In genomic region chr7:44606171-44606901, GRCm38 (mm10) we compare ENCODE assay signal across 10 mouse cellular contexts. TPM values are rescaled to one million over a fixed set of nuclear protein-coding genes. Genes with fewer than 3 reads are reported as not detected.
DNase-seq lines count a peak whose midpoint lies in the region; ATAC-seq and TF ChIP-seq lines count a peak whose summit lies in the region.
"Had no signal": no experiment of that assay in that cellular context is flagged by ENCODE, and none has a peak within 500 bp of the region (broad histone marks: within the 10 kb centered on the region; RNA-seq: fewer than 3 reads in every experiment).

No protein-coding gene starts in this region.

- peaks cover 20% of the 10 kb centered on the region for H3K4me1 ChIP-seq in forebrain, embryonic 15.5 days
- peaks cover 4% of the 10 kb centered on the region; the same call in 1 of the 2 replicates for H3K4me1 ChIP-seq in forebrain, embryonic 14.5 days (ENCODE audit: control insufficient read depth, insufficient read depth, low read length)
- no peaks in the 10 kb centered on the region for H3K4me1 ChIP-seq in lung, adult 2 months (ENCODE audit: control insufficient read depth, insufficient read depth, low read length)
- H3K4me1 ChIP-seq in stomach, postnatal 0 days (replicated peaks; ENCODE audit: control insufficient read depth, insufficient read depth): no peaks in the 10 kb centered on the region
- H3K4me1 ChIP-seq: liver, embryonic 15.5 days had no signal

- H3K36me3 ChIP-seq in forebrain, embryonic 15.5 days: no peaks in the 10 kb centered on the region
- no peaks in the 10 kb centered on the region for H3K36me3 ChIP-seq in forebrain, embryonic 14.5 days (ENCODE audit: control insufficient read depth, insufficient read depth, low read length)
- no peaks in the 10 kb centered on the region for H3K36me3 ChIP-seq in stomach, postnatal 0 days (ENCODE audit: control insufficient read depth, insufficient read depth, low read length)
- H3K36me3 ChIP-seq: liver, embryonic 15.5 days had no signal

- no peak overlapping the region for H3K27ac ChIP-seq in forebrain, embryonic 15.5 days (replicated peaks)
- H3K27ac ChIP-seq in forebrain, embryonic 14.5 days (ENCODE audit: low read depth, low read length): no peak overlapping the region
- no peak overlapping the region for H3K27ac ChIP-seq in stomach, postnatal 0 days (replicated peaks)
- H3K27ac ChIP-seq: liver, embryonic 15.5 days had no signal

- no peak for DNase-seq in forebrain, embryonic 14.5 days (ENCODE audit: low spot score)
- peak; percentile 46 for DNase-seq in urinary bladder, postnatal 14 days (ENCODE audit: low spot score)
- DNase-seq in urinary bladder, postnatal 36 days (ENCODE audit: low spot score in 2 of 2): no peak
- peak; percentile 74 for DNase-seq in lung, adult 2 months
- peak; percentile 84 for DNase-seq in stomach, postnatal 0 days (ENCODE audit: low spot score)
- DNase-seq in heart, postnatal 14 days: no peak
- no peak for DNase-seq in thymus, postnatal 4 days

- no peaks in the 10 kb centered on the region for H3K9me3 ChIP-seq in forebrain, embryonic 15.5 days
- no peaks in the 10 kb centered on the region for H3K9me3 ChIP-seq in forebrain, embryonic 14.5 days (replicated peaks; ENCODE audit: control insufficient read depth, low read length)
- no peaks in the 10 kb centered on the region for H3K9me3 ChIP-seq in stomach, postnatal 0 days (ENCODE audit: control insufficient read depth, low read length)
- H3K9me3 ChIP-seq: liver, embryonic 15.5 days had no signal

- H3K27me3 ChIP-seq in forebrain, embryonic 15.5 days: peaks cover 53% of the 10 kb centered on the region
- peaks cover 29% of the 10 kb centered on the region for H3K27me3 ChIP-seq in forebrain, embryonic 14.5 days (replicated peaks; ENCODE audit: control insufficient read depth, insufficient read depth, low read length)
- no peaks in the 10 kb centered on the region; the same call in 1 of the 2 replicates for H3K27me3 ChIP-seq in stomach, postnatal 0 days (ENCODE audit: control insufficient read depth, insufficient read depth, low read length)

- ATAC-seq in forebrain, embryonic 15.5 days (replicated peaks): no peak
- no peak for ATAC-seq in forebrain, embryonic 14.5 days
- peak; percentile 76 for ATAC-seq in stomach, postnatal 0 days (ENCODE audit: low FRiP score, low TSS enrichment)

- TF ChIP-seq POLR2A in lung, adult 2 months (IDR thresholded peaks at IDR 0.05; ENCODE audit: borderline replicate concordance, extremely low read depth, low read depth, low read length): no peak

- WGBS in forebrain, embryonic 15.5 days: 10% methylated on average over 29 of the region's 29 CpGs
- WGBS in forebrain, embryonic 14.5 days: 7% methylated on average over 29 of the region's 29 CpGs
- WGBS in lung, adult 2 months: 12% methylated on average over 29 of the region's 29 CpGs
- WGBS in stomach, postnatal 0 days: 11% methylated on average over 29 of the region's 29 CpGs

- 0 out of 2 replicates have a peak overlapping the region, but pooled peaks have one; percentile 1 for H3K4me2 ChIP-seq in forebrain, embryonic 15.5 days (replicated peaks)
- H3K4me2 ChIP-seq in forebrain, embryonic 14.5 days (ENCODE audit: low read length): no peak overlapping the region
- H3K4me2 ChIP-seq in stomach, postnatal 0 days (replicated peaks; ENCODE audit: low read depth): no peak overlapping the region
- H3K4me2 ChIP-seq: liver, embryonic 15.5 days had no signal

- no peak overlapping the region for H3K9ac ChIP-seq in forebrain, embryonic 15.5 days (replicated peaks)
- H3K9ac ChIP-seq in forebrain, embryonic 14.5 days (ENCODE audit: low read length): no peak overlapping the region
- no peak overlapping the region for H3K9ac ChIP-seq in stomach, postnatal 0 days (ENCODE audit: low read length)
- H3K9ac ChIP-seq: liver, embryonic 15.5 days had no signal

- TF ChIP-seq CTCF in lung, adult 2 months (IDR thresholded peaks at IDR 0.05; ENCODE audit: insufficient read depth, low read length): no peak
- no peak for TF ChIP-seq CTCF in stomach, postnatal 0 days (IDR thresholded peaks at IDR 0.05; ENCODE audit: low read depth)

- H3K4me3 ChIP-seq in forebrain, embryonic 15.5 days: no peak overlapping the region
- no peak overlapping the region for H3K4me3 ChIP-seq in forebrain, embryonic 14.5 days (ENCODE audit: low read depth, low read length)
- H3K4me3 ChIP-seq in lung, adult 2 months (replicated peaks; ENCODE audit: extremely low read depth, low read depth, low read length): no peak overlapping the region
- H3K4me3 ChIP-seq in stomach, postnatal 0 days (ENCODE audit: low read depth, low read length): no peak overlapping the region
- H3K4me3 ChIP-seq: liver, embryonic 15.5 days had no signal

- intact Hi-C loops in heart, postnatal 14 days (cut with DNase I): no loop called here

- no peak for TF ChIP-seq EP300 in stomach, postnatal 0 days (optimal IDR thresholded peaks at IDR 0.05)

RNA-seq across cellular contexts. Expression of gene Kcnc3, which starts 15.9 kb away (rescaled TPM):
- 2.6 and 3.3 TPM in 2 replicates for polyA plus RNA-seq in forebrain, embryonic 15.5 days (2015; fragmentation: Nextera tagmentation; extraction: Ambion mirVana)
- 2.1 and 2.2 TPM in 2 replicates for polyA plus RNA-seq in forebrain, embryonic 14.5 days (2014; fragmentation: Nextera tagmentation; extraction: Ambion mirVana)
- 36.0 and 42.5 TPM in 2 replicates for polyA plus RNA-seq in lung, adult 2 months (2012; rRNA removed)
- 0.06 and 0.10 TPM in 2 replicates for polyA plus RNA-seq in stomach, postnatal 0 days (2015; fragmentation: Nextera tagmentation; extraction: Ambion mirVana)
- 1 to 10 TPM; 1.3 to 1.5 TPM for total RNA-seq in heart, postnatal 14 days (2021)
- total RNA-seq: hematopoietic stem cell, adult 5-6 weeks had no signal

RNA-seq across cellular contexts. Expression of gene Napsa, which starts 34.2 kb away (rescaled TPM):
- 1.0 and 1.6 TPM in 2 replicates for polyA plus RNA-seq in forebrain, embryonic 15.5 days (2015; fragmentation: Nextera tagmentation; extraction: Ambion mirVana)
- polyA plus RNA-seq in forebrain, embryonic 14.5 days (2014; fragmentation: Nextera tagmentation; extraction: Ambion mirVana): 0.74 and 0.79 TPM in 2 replicates
- polyA plus RNA-seq in lung, adult 2 months (2012; rRNA removed): 576 and 610 TPM in 2 replicates
- polyA plus RNA-seq in stomach, postnatal 0 days (2015; fragmentation: Nextera tagmentation; extraction: Ambion mirVana): 0.50 and 0.55 TPM in 2 replicates
- total RNA-seq in heart, postnatal 14 days (2021): under 1 TPM; 0.46 to 0.60 TPM

RNA-seq across cellular contexts. Expression of gene Nr1h2, which starts 52.6 kb away (rescaled TPM):
- 70.5 and 79.5 TPM in 2 replicates for polyA plus RNA-seq in forebrain, embryonic 15.5 days (2015; fragmentation: Nextera tagmentation; extraction: Ambion mirVana)
- 72.6 and 78.2 TPM in 2 replicates for polyA plus RNA-seq in forebrain, embryonic 14.5 days (2014; fragmentation: Nextera tagmentation; extraction: Ambion mirVana)
- 194 and 216 TPM in 2 replicates for polyA plus RNA-seq in lung, adult 2 months (2012; rRNA removed)
- 56.5 and 59.7 TPM in 2 replicates for polyA plus RNA-seq in stomach, postnatal 0 days (2015; fragmentation: Nextera tagmentation; extraction: Ambion mirVana)
- 10 to 100 TPM; 49.1 to 53.5 TPM for total RNA-seq in heart, postnatal 14 days (2021)

RNA-seq across cellular contexts. Expression of gene Pold1, which starts 57.7 kb away (rescaled TPM):
- 46.9 and 54.1 TPM in 2 replicates for polyA plus RNA-seq in forebrain, embryonic 15.5 days (2015; fragmentation: Nextera tagmentation; extraction: Ambion mirVana)
- polyA plus RNA-seq in forebrain, embryonic 14.5 days (2014; fragmentation: Nextera tagmentation; extraction: Ambion mirVana): 32.6 and 33.0 TPM in 2 replicates
- 34.3 and 38.3 TPM in 2 replicates for polyA plus RNA-seq in lung, adult 2 months (2012; rRNA removed)
- 18.7 and 18.9 TPM in 2 replicates for polyA plus RNA-seq in stomach, postnatal 0 days (2015; fragmentation: Nextera tagmentation; extraction: Ambion mirVana)
- total RNA-seq in heart, postnatal 14 days (2021): 10 to 100 TPM; 14.5 to 16.0 TPM

Comparison
In these comparisons a context has a peak if more than half of its experiments do, and no peak if none do; other contexts are left out.
1. DNase-seq: peak in urinary bladder, postnatal 14 days (single experiment), lung, adult 2 months (single experiment) and stomach, postnatal 0 days (single experiment); none in forebrain, embryonic 14.5 days (single experiment), urinary bladder, postnatal 36 days (0 of 2), heart, postnatal 14 days (0 of 2) and thymus, postnatal 4 days (single experiment).
2. RNA of gene Napsa, which starts 34.2 kb away (polyA plus RNA-seq): 576 to 610 TPM in lung, adult 2 months; 1.0 to 1.6 TPM in forebrain, embryonic 15.5 days, 0.74 to 0.79 TPM in forebrain, embryonic 14.5 days and 0.50 to 0.55 TPM in stomach, postnatal 0 days; every median in the first group is over 100 times any median in the second.